Mouse (Mus musculus) E14TG2a.4 (cell line): ENCODE results near the gene Megf8.

Experiments
- H3K27me3 ChIP-seq: 2 replicates; pipeline ENCODE4 v1.6.1; 2014; ENCODE audit warnings: low read length, control low read depth; ENCODE audit not compliant: insufficient read depth
- H3K36me3 ChIP-seq: 2 replicates; pipeline ENCODE4 v1.6.1; 2014; ENCODE audit warnings: low read length, control low read depth; ENCODE audit not compliant: insufficient read depth
- H3K4me1 ChIP-seq: replicated peaks from 2 replicates; pipeline ENCODE4 v1.6.1; 2014; ENCODE audit warnings: low read depth, low read length, control low read depth
- H3K4me3 ChIP-seq: replicated peaks from 2 replicates; pipeline ENCODE4 v1.5.1; 2014; ENCODE audit warnings: mild to moderate bottlenecking, low read length
- H3K9me3 ChIP-seq: 2 replicates; pipeline ENCODE4 v1.6.1; 2014; ENCODE audit warnings: low read length, control low read depth
- CTCF ChIP-seq: conservative IDR thresholded peaks from 2 replicates; pipeline ENCODE4 v1.5.1; 2014; ENCODE audit warnings: low read length
- NANOG ChIP-seq: IDR thresholded peaks from 2 replicates; pipeline ENCODE4 v1.6.1; 2014; ENCODE audit warnings: borderline replicate concordance, low read length, mixed read lengths
- POU5F1 ChIP-seq: IDR thresholded peaks from 2 replicates; pipeline ENCODE4 v1.6.1; 2014; ENCODE audit warnings: low read length, borderline replicate concordance

The Megf8 gene

DNA sequence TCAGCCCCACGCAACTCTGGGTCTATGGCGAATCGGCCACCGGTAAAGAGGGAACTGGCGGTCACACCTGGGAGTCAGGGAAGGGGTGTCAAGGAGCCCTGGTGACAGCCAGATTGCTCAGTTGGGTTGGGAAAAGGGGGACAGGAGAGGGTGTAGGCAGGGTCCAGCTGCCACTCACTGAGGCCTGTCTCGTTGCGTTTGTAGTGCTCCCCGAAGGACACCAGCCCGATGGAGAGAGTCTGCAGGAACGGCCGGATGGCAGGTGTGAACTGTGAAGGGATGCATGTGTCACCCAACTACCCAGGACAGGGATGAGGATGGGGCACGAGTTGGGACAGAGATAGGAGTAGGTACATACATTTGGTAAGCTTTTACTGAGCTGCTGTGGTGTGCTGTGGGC lies 68.3 kb downstream of the Megf8 start:
- Histone ChIP-seq H3K27me3 (peaks cover 7% of the 10 kb centered on the region), H3K4me1 (peaks cover 67% of the 10 kb centered on the region), H3K36me3 (peaks cover 78% of the 10 kb centered on the region), H3K9me3 (no peaks in the 10 kb centered on the region), H3K4me3 (no peak overlapping the region)
- TF ChIP-seq NANOG (no peak), CTCF (no peak), POU5F1 (no peak)

GRCm38 (mm10) chr7:25385850-25386555 lies 69.0 kb downstream of the Megf8 start:
- no peak overlapping the region for H3K4me3 ChIP-seq
- H3K9me3 ChIP-seq, result no peaks in the 10 kb centered on the region
- peaks cover 80% of the 10 kb centered on the region for H3K36me3 ChIP-seq
- TF ChIP-seq CTCF (no peak), POU5F1 (no peak), NANOG (no peak)
- peaks cover 63% of the 10 kb centered on the region for H3K4me1 ChIP-seq
- H3K27me3 ChIP-seq, result no peaks in the 10 kb centered on the region; the same call in none of the 2 replicates

GRCm38 (mm10) chr7:25387811-25388440 lies 71.0 kb downstream of the Megf8 start:
- Histone ChIP-seq H3K4me1 (peaks cover 48% of the 10 kb centered on the region), H3K27me3 (no peaks in the 10 kb centered on the region; the same call in 1 of the 2 replicates), H3K4me3 (no peak overlapping the region), H3K9me3 (no peaks in the 10 kb centered on the region), H3K36me3 (peaks cover 69% of the 10 kb centered on the region)
- TF ChIP-seq CTCF (no peak), NANOG (no peak), POU5F1 (no peak)

GRCm38 (mm10) chr7:25388916-25389315 lies 72.0 kb downstream of the Megf8 start:
- no peak for TF ChIP-seq POU5F1
- no peak for TF ChIP-seq CTCF
- no peak for TF ChIP-seq NANOG
- H3K9me3 ChIP-seq, result no peaks in the 10 kb centered on the region
- H3K36me3 ChIP-seq, result peaks cover 66% of the 10 kb centered on the region
- peaks cover 47% of the 10 kb centered on the region for H3K4me1 ChIP-seq
- H3K4me3 ChIP-seq, result no peak overlapping the region
- peaks cover 4% of the 10 kb centered on the region for H3K27me3 ChIP-seq

DNA sequence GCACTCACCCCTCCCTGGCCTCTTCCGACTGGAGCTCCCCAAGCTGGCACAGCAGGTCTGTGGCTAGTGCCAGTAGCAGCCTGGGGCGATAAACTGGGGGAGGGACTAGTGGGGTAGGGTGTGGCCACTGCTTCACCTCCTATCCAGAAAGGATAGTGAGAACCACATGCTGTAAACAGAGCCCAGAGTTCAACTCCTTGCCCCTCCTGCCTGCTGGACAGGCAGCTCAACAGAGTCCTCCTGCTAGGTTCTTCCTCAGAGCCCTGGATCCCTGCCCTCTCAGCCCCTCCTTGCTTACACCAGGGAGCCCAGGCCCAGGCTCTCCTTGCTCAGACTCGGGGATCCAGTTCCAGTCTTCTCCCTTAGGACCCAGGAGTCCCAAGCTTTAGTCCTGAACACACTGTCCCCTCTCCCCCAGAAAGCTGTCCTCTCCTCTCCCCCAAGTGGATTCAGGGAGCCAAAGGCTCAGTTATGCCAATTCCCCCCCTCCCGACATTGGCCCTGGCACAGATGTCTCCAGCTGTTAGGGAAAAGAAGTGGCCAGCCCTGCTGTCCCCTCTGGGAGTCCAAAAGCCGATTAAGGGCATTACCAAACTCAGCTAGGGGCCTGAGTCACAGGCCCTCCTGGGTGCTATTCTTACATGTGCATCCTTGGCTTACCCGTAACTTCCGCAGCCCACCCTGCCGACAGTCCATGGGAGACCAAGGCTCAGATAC lies 73.2 kb downstream of the Megf8 start:
- Histone ChIP-seq H3K4me3 (no peak overlapping the region), H3K9me3 (no peaks in the 10 kb centered on the region), H3K4me1 (peaks cover 50% of the 10 kb centered on the region), H3K27me3 (peaks cover 14% of the 10 kb centered on the region), H3K36me3 (peaks cover 54% of the 10 kb centered on the region)
- TF ChIP-seq NANOG (no peak), CTCF (no peak), POU5F1 (no peak)

DNA sequence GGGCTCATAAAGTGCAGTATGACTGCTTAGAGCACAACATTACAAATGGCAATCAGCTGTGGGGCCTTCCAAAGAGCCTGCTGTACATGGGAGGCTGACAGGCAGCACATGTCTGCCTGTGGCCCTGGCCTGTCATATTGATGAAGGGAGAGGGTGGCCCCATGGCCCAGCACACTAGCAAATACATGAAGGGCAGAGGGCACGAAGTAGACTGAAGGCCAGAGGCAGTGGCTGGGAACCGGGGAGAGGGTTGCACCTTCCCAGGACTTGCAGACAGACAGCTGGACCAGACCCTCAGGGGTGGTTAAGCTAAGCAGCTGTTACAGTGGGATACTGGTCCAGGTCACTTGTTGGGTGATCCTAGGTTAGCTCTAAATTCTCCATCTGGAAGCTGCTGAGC lies 74.0 kb downstream of the Megf8 start:
- TF ChIP-seq NANOG (no peak), POU5F1 (no peak), CTCF (no peak)
- H3K4me3 ChIP-seq, result no peak overlapping the region
- H3K4me1 ChIP-seq, result peaks cover 50% of the 10 kb centered on the region
- peaks cover 14% of the 10 kb centered on the region for H3K27me3 ChIP-seq
- no peaks in the 10 kb centered on the region for H3K9me3 ChIP-seq
- H3K36me3 ChIP-seq, result peaks cover 47% of the 10 kb centered on the region

DNA sequence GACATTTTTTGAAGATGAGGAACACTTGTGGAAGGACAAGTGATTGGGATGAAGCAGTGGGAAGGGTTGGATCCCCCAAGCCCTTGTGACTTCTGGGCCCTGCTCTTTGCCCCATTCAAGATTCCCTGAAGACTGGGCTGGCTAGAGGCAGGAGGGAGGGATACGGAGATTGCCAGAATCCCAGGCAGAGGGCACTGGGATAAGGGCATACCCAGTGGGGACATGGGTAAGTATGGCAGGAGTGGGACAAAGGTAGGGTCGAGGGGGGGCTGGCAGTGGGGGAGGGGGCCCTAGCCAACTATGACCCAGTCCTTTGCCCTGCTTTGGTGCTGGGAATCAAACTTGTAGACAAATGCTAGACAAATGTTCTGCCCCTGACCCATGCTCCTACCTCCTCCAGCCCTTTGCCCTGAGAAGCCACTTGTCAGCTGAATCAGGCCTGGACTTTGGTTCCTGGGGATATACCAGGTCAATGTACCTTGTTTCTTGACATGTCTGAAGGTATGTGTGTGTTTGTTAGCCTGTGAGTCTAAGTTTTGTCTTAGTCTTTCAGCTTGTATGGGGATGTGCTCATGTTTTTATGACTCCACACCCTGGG lies 75.0 kb downstream of the Megf8 start:
- TF ChIP-seq NANOG (no peak), CTCF (no peak), POU5F1 (no peak)
- no peaks in the 10 kb centered on the region for H3K9me3 ChIP-seq
- H3K4me1 ChIP-seq, result peaks cover 59% of the 10 kb centered on the region
- H3K4me3 ChIP-seq, result no peak overlapping the region
- peaks cover 37% of the 10 kb centered on the region for H3K36me3 ChIP-seq
- H3K27me3 ChIP-seq, result peaks cover 14% of the 10 kb centered on the region

DNA sequence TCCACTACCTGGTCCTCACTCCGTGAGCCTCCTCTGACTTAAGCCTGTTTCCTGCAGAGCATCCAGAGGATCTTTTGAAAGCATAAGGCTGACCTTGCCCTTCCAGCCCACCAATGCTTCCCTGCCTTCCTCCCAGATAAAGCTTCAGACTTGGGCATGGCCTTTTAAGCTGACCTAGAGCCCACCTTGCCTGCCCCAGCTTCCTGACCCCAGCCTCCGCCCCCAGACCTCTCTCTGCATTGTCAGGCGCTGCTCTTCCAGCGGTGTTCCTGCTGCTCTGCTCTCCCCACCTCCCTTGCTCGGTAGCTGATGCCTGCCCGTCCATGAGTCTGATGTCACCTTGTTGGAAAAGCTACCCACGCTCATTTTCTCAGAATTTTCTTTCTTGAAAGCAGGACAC lies 75.9 kb downstream of the Megf8 start:
- H3K4me3 ChIP-seq, result no peak overlapping the region
- H3K36me3 ChIP-seq, result peaks cover 30% of the 10 kb centered on the region
- TF ChIP-seq CTCF (no peak), POU5F1 (no peak), NANOG (no peak)
- peaks cover 20% of the 10 kb centered on the region for H3K27me3 ChIP-seq
- no peaks in the 10 kb centered on the region for H3K9me3 ChIP-seq
- H3K4me1 ChIP-seq, result peaks cover 68% of the 10 kb centered on the region
